Mouse (Mus musculus) thymus, postnatal 25 days (tissue): Measurements from ENCODE around the gene Gm266.

Source experiments
- DNase-seq: peaks from one replicate; pipeline ENCODE4 v3.0.0; 2022

Gene Gm266

DNA sequence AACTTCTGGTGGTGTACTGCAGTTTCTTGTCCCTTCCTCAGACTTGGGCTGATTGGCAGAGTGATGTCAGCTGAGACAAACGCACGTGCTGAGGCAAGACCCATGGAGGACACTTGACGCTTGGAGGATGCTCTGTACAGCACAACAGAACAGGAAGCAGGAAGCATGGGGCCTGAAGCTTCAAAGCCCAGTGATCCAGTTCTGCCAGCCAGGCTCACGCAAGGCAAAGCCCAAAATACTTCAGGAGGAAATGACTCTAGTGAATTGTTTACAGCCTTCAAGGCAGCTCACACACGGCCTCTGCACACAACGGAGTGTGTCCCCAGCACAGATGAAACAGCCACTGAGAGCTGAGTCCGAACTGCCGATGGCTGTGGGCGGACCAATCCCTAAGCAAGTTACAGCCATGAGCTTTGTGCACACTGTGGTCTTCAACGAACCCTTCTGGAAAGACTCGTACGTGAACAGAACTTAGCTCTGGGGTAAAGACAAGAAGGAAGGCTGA, 17.5 kb upstream of the Gm266 start:
- no peak for DNase-seq

DNA sequence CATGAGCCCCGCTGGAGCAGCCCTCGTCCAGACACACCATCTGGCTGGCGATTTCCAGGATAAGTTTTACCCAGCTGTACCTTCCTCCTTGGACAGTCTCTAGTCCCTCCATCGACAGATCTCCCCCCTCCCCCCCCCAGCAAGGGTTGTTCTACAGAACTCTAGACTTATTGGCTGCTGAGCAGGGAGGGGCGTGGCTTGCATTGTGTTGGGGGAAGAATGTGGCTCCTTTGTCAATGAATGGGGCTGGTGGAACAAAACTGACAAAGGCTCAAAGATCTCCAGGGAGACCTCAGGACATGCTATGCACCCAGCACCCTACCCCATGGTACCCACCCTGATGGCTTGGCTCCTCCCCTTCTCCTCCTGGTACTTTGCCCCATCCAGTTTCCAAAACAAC, 15.1 kb upstream of the Gm266 start:
- DNase-seq, result no peak

DNA sequence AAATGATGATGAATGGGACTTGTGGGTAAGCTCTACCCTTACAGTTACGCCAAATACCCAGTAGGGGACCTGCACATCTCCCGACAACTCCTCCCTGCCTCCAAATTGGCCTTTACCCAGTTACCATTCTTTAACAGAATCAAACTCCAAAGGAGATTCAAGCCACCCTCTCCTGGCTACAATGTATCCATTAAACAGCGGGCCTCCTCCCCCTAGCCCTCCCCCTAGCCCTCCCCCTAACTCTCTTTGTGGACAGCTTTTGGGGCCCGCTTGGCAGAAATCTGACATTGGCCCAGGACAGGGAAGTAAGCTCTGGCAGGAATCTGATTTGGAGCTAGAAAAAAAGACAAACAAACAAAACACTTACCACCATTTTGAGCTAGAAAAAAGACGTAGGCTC, 14.0 kb upstream of the Gm266 start:
- no peak for DNase-seq

DNA sequence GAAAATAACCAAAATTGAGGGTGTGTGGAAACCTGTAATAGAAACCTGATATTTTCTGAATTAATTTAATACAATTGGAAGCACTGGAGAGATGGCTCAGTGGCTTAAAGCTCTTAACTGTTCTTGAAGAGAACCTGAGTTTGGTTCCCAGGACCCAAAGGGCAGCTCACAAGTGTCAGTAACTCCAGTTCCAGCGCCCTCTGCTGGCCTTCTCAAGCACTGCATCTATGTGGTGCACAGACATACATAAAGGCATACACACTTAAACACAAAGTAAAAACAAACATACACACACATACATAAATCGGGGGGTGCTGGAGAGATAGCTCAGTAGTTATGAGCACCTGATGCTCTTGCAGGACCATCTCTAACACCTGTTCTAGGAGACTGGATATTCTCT, 11.5 kb upstream of the Gm266 start:
- no peak for DNase-seq

DNA sequence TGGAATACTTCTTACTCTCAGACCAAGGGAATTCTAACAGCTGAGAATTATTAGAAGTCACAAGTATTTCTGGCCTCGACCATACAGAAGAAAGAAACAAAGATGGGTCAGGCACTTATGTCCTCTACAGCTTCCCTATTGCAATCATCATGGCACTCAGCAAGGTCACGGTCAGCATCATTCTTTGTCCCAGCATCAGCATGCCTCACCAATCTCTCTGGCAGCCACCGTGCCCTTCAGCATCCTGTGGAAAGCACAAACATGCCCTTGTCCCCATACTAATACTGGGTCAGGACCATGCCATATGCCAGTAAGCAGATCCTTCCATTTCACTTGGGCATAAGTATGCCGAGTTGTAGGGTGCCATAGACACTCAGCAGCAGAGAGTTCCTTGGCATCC, 9.3 kb upstream of the Gm266 start:
- no peak for DNase-seq

DNA sequence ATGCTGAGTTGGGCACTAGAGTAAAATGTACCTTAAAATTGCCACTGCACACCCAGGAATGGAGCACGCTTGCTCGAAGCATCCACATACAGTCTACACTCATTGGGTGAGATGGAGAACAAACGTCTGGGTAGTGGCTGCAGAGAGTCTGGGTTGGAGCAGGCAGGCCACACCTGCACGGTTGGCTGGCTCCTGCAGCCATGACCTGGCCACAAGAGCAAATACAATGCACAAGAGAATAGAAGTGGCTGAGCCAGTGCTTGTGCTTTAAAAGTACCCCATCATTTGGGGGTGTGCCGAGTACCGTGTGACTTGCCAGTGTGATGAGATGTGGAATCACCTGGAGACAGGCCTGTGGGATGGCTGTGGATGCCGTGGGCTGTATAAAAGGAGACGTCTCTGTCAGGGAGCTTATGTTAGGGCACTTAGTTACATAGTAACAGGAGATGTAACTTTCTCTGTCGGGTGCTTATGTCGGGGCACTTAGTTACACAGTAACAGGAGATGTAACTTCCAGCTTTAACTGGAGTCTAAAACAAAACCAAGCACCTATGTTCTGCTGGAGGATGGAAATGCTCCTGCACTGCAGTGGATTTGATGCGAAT, 3.7 kb upstream of the Gm266 start:
- no peak for DNase-seq

DNA sequence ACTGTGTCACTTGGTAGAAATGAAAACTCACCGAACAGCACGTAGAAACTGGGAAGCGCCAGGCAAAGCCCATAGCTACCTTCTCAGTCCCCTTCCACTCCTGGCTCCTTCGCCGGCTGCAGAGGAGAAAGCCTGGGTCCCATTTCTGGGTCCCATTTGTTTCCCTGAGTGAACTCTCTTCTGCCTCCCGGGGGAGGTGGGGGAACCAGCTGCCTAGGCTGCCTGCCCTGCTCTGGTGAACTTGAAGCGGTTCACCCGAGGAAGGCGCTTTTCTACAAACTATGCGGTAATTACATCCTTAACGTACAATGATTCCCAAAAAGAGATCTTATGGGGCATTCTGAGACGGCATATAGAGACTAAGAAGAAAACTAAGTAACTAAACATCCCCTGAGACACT, 832 bp upstream of the Gm266 start:
- DNase-seq, result no peak

DNA sequence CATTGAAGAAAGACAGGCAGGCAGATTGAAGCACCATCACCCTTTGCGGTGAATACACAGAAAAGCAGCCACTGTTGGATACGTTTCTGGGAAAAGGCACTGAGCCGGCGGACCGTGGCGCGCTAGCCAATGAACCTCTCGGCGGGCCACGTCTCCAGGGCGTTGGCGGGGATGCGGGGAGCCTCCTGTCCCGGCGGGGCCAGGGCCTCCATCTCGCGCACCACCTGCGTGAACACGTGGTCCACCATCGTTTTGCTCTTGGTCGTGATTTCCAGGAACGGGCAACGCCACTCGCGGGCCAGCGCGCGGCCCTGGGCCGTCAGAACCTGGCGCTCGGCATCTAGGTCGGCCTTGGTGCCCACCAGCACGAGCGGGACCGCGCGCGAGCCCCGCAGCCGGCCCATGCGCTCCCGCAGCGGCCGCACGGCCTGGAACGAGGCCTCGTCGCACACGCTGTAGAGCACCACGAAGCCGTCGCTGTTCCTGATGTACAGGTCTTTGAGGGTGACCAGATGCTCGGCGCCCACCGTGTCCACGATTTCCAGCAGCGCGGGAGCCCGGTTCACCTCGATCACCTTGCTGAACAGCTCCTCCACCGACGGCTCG, 474 bp downstream of the Gm266 start:
- no peak for DNase-seq

DNA sequence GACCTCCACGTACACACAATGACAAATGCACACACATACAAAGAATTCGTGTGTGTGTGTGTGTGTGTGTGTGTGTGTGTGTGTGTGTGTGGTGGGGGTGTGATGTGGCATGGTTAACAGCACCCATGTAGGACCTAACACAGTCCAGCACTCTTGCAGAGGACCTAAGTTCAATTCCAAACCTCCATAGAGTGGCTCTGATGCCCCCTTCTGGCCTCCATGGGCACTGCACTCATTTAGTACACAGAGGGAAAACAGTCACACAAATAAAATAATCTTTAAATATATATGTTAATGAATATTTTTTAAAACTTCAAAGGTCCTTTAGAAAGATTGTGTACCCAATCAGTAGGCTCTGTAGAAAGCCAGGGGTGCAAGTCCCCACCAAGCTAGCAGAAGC, 5.7 kb downstream of the Gm266 start:
- peak; percentile 37 for DNase-seq

DNA sequence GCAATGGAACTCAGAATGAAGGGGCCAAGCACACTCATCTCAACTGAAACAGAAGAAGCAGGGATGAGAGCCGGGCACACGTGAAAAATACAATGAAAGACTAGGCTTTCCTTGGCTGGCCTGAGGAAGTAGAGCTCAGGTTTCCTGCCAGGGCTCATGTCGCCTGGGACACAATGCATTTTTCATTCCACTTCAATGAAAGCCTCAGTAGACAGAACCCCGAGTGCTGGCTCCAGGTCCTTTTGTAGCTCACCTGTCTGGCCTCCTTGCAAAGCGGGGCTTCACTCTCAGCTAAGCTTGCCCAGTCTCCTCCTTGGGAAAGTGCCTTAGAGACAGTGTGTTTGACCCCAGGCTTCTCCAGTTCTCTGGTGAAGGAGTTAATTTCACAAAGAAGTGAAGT, 6.7 kb downstream of the Gm266 start:
- no peak for DNase-seq

DNA sequence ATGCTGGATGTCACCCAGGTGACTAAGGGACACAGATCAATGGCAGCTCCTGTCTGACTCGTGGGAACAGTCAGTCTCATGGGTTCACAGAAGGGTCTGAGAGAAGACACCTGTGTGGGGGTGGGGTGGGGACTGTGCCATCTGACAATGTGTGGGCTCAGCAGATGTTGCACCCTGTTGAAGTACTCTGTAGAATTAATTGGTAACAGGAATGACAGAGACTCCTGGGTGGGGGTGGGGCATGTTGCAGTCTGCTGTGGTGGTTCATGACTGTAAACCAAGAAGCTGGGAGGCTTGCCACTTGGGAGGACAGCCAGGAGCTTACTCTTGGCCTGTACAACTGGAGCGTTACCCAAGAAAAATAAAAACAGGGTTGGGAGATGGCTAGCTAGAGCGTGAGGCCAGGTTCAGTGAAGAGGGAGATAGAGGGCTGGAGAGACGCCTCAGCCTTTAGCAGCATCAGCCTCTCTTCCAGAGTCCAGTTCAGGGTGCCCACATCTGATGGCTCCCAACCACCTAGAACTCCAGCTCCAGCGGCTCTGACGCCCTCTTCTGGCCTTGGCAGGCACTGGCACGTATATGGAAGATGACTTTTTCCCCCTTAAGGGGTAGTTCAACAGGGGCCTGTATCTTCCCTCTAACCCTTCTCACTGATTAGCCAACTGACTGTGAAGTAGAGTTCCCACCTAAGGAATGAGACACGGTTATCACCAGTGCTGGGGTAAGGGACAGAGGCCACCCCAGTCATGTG, 10.6 kb downstream of the Gm266 start:
- peak; percentile 67 for DNase-seq

DNA sequence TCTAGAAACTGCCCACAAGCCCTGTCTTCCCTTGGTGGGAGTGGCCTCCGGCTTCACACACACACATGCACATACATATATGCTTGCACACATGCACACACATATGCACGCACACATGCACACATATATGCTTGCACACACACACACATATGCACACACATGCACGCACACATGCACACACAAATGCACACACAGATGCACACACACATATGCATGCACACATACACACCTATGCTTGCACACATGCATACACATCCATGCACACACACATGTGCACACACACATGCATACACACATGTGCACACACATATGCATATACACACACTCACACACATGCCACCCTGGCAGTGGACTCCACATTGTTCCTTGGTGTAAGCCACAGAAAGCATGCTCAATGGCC, 11.2 kb downstream of the Gm266 start:
- no peak for DNase-seq

DNA sequence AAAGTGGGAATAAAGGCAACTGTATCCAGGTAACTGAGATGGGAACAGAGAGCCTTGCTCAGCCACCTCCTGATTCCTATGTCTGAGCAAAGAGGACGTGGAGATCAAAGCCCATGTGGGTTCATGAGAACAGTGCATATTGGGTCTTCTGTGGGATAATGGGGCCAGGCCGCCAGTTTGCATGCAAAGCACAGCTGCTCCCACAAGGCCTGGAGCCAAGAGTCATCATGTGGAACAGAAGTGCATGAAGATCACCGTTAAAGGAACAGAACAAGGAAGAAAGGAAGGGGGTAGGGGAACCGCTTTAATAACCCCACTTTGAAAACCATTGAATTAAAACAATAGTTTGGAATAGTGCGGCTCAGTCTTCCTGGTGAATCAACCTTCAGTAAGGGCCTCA, 12.7 kb downstream of the Gm266 start:
- DNase-seq, result no peak

DNA sequence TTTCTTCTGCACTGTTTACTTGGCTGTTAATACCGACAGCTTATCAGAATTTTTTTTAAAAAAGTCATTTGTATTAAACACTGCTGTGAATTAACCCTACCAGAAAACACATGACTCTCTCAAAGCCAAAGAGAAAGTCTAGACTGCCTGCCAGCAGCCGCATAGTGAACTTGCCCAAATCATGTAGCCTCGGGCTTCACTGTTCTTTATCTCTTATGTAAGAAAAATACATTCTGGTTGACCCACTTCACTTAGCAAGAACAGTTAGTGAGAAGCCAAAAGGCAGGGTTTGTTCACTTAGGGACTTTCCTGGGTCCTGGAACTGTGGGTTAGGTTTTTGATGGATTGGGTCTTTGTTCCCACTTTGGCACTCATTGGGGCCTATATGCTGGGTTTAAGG, 13.9 kb downstream of the Gm266 start:
- DNase-seq, result no peak

DNA sequence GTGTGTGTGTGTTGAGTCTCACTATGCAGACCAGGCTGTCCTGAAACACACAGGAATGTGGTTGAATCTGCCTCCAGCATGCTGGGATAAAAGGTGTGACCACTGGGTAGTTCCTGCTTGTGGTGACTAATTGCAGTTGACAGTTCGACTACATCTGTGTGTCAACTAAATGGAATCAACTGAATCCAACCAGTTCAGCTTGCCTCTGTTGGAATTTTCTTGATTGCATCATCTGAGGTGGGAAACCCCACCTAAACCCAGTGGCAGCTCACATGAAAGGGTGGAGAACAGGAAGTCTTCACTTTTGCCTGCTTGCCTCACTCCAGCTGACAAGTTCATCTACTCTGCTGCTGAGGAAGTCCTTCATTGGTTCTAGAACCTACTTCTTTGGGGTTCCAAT, 14.5 kb downstream of the Gm266 start:
- DNase-seq, result no peak

DNA sequence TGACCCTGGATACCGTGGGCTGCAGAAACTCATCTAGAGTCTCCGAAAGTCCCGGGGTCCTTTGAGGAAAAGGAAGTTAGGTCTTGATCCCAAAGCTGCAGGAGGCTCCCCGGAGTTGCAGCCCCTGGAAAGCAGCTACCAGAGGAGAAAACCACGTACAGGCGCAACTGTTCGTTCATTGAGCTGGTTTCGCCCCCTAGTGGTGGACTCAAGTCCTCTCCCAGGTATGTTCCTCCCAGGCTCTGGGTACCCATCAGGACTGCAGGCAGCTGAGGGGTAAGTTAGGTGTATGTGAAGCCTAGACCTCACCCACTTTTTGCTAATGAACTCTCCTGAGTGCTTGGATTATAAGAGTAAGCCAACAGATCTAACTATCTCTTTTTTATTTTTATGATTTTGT, 16.1 kb downstream of the Gm266 start:
- peak; percentile 67 for DNase-seq

DNA sequence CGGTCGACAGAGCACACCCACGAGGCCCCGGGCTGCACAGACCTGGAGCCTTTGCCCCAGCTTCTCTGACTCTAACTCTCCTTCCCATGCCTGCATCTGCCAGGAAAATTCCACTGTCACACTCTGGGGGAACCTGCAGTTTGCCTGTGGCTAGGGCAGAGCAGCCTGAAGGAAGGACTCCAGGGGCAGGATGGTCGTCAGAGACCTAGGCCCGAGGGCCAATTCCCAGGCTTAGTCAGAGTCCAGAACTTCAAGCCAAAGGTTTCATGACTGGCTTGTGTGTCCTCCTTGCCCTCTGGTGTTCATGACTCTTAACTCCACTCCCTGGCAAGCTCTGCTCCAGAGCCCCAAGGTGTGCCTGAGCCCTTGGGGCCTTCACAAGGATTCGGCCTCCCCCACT, 17.4 kb downstream of the Gm266 start:
- DNase-seq, result no peak

DNA sequence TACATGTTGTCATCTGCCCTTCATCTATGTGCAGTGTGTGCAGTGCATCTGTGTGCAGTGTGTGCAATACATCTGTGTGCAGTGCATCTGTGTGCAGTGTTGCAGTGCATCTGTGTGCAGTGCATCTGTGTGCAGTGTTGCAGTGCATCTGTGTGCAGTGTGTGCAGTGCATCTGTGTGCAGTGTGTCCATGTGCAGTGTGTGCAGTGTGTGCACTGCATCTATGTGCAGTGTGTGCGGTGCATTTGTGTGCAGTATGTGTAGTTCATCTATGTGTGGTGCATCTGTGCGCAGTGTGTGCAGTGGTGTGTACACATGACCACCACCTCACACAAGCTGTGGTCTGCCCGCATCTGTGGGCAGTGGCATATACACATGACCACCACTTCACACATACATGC, 19.3 kb downstream of the Gm266 start:
- DNase-seq, result no peak

DNA sequence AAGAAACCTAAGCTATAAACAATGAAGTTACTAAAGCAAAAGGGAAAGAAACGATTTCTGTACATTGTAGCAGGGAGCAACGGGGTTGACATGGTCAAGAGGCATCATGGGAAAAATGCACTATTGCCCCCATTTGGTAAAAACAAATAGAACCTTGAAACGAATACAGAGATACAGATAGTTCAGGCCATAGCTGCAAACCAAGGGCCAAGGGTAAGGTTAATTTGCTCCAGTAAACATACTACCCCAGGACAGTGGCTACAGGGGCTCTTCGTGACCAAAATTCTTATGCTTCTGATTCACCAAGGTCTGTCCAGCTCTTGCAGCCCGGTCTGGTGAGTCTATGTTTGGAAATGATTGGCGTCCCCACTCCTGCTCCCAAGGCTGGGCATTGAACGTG, 22.1 kb downstream of the Gm266 start:
- no peak for DNase-seq

DNA sequence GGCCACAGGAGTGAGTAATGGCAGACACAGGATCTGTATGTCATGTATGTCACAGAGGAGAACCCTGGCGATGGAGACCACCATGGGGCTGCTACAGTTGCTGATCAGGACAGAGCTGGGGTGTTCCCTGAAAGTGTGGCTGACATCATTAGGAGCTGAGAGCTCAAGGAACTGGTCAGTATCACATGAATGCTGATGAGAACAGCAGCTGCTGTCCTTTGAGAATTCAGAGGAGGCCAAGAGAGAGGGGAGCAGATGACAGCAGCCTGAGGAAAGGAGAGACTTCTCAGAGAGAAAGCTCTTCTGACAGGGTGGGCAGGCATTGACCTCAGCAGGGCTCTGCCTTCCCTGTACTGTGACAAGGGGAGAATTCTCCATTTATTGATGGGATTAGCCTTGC, 27.9 kb downstream of the Gm266 start:
- DNase-seq, result no peak

DNA sequence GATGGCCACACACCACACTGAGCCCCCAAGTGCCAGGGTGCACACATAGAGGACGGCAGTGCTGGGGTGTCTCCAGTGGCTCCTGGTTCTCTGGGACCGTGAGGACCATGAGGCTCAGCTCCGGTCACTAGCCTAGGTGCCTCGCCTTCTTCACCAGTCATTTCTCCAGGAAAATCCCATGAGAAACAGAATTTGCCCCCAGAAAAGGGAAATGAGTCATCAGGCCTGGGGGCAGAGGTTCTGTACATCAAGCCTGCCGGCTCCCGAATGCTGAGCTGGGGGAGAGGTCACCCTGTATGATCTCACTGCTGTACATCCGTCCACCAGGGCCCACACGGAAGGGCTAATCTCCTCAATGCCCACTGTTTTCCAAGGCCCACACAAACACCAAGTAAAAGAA, 29.8 kb downstream of the Gm266 start:
- DNase-seq, result no peak

DNA sequence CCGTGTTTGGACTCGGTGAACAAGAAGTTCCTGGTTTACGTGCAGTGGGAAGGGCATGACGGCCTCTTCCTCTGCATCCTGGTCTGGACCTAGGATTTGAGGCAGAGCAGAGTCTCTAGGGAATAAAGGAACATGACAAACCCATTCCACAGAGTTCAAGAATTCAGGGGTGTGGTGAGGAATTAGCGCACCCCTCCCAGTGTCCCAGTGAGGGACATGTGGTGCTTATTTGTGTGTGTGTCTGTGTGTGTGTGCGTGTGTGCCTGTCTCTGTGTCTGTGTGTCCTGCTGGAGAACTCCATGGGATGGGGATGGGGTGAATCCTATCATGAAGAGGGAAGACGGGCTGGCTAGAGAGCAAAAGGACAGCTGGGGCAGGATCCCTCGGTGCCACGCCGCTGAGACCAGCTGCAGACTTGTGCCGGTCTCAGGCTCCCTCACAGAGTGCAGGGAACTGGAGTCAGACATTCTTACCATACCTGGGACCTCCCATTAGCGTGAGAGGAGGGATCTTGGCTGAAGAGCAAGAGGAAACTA, 30.2 kb downstream of the Gm266 start:
- no peak for DNase-seq

DNA sequence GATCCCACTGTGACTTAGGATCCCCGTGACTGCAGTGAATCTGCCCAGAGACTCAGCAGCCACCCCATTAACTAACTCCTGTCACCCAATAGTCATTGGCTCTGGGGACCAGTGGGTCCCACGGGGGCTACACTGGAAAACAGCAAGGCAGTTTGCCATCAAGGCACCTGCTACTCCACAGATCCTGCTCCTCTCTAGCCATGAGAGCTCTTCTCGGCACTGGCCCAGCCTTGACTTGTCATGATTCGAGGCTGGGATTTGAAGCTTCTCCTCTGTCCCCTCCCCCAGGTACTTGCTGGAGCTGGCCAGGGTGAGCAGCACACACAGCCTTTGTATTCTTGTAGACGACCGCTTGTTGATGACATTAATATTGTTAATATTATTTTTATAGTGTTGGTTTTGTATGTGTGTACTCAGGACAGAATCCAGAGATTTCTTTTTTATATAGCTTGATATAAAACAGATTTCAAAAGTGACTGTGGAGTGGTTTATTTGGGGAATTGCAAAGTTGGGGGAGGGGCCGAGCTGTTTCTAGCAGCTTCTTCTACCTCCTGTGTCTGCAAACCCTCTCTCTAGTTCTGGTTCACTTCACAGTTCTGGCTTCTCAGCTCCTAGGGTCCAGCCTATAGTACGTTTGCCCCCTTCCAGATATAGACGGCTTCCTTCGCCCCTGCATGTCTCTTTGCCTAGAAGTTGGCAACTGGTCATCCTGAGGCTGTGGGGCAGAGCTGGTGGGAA, 30.9 kb downstream of the Gm266 start:
- no peak for DNase-seq

DNA sequence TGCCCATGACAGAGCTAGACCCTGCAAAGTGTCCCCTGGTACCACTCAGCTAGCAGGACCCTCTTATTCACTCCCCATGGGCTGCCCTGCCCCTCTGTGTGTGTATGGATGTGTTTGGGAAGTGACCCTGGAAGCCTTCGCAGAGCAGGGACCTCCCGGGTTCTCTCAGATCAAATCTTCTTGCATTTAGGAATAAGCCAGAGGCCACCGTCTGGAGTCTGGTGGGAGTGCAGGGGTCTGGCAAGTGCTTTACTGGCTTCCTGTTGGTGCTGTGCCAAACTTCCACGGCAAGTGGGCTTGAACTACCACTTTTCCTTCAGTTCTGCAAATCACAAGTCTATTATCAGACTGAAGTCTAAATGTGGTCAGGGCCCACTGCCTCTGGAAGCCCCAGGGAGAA, 31.6 kb downstream of the Gm266 start:
- DNase-seq, result no peak
